Mouse (Mus musculus): ENCODE data around the gene H2al1d.

DNA sequence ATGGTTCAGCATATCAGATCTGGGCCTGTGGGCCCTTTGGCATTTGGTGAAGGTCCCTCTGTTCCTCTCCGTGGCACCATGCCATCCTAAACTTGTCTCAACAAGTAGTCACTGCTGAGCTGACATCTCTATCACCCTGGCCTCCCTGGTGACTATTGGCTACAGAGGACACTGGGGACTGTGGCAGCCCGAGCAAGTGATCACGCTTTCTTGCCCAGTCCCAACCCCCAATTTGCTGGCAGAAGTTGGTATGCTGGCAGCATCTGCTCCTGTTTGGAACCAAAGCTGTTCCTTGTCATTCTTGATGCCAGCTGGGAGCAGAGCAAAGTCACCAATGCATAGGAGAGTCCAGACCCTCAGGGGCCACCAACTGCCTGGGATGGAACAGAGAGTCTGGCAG is 39.5 kb upstream of the H2al1d start:
- TF ChIP-seq POLR2A (IDR thresholded peaks at IDR 0.05; ENCODE audit: insufficient read depth, low read depth, low read length) (no peak), CTCF (IDR thresholded peaks at IDR 0.05) (no peak)
